Mouse (Mus musculus): Measurements from ENCODE around the gene Pde4d.

Gene Pde4d

GRCm38 (mm10) chr13:108490872-108491271 lies 41.1 kb downstream of the Pde4d start:
- DNase-seq = no peak

- no peak for DNase-seq
Measured at GRCm38 (mm10) chr13:108492886-108493285, 43.1 kb downstream of the Pde4d start.

- DNase-seq = no peak
Measured at GRCm38 (mm10) chr13:108494365-108494764, 44.6 kb downstream of the Pde4d start.

- peak; percentile 12 for DNase-seq
Measured at GRCm38 (mm10) chr13:108497768-108498167, 48.0 kb downstream of the Pde4d start.

GRCm38 (mm10) chr13:108498247-108498743 lies 48.5 kb downstream of the Pde4d start:
- DNase-seq = peak; percentile 51

- peak; percentile 6 for DNase-seq
Measured at GRCm38 (mm10) chr13:108498773-108499313, 49.1 kb downstream of the Pde4d start.

DNA sequence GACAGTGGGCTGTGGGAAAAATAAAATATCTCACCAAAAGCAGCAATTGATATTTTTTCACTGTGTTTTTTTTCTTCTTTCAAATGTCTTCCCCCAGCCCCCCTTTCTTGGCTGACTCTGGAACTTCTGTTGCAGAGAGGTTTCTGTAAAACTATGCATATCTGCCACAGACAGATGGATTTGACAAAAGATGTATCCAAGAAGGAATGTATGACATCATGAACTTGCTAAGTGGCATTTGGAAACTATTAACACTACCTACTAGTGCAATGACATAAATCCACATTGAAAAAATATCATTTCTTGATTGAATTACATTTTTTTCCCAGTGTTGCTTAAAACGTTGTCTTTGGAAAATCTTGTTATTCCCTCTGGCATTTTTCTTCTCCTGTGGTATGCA lies 51.6 kb downstream of the Pde4d start:
- DNase-seq = no peak

DNA sequence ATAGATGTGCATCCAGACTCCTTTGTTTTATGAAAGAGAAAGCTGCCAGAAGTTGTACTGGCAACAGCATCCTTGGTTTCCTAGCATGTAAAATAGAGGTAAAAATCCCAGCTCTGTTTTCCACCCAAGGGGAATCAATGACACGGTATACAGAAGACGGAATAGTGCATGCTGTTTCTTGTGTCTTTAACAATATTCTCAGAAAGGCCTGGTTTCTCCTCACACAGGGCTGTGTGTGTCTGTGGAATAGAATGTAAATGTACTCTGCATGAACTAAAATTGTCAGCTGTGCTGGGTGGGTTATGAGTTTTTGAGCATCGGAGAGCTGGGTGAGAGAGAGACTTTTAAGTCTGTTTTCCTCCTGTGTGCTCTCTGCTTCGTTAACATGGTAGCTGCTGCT lies 74.8 kb downstream of the Pde4d start:
- DNase-seq = no peak

DNA sequence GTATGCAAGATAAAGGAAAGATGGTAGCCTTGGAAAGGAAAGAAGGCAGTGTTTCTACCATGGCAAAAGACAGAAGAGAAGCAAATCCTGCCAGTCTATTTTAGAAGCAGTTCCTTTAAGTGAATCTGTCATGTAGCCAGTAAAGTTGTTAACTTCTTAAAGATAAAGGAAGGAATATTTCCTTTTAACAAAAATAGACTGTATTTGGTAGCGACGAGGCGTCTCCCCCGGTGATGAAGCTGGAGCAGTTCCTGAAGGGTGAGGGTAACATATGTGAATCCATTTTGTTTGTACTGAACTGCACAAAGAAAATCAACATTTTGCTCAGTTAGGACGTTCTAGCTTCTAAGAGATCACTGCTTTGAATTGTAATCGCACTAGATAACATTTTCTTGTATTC lies 75.2 kb downstream of the Pde4d start:
- no peak for DNase-seq

DNA sequence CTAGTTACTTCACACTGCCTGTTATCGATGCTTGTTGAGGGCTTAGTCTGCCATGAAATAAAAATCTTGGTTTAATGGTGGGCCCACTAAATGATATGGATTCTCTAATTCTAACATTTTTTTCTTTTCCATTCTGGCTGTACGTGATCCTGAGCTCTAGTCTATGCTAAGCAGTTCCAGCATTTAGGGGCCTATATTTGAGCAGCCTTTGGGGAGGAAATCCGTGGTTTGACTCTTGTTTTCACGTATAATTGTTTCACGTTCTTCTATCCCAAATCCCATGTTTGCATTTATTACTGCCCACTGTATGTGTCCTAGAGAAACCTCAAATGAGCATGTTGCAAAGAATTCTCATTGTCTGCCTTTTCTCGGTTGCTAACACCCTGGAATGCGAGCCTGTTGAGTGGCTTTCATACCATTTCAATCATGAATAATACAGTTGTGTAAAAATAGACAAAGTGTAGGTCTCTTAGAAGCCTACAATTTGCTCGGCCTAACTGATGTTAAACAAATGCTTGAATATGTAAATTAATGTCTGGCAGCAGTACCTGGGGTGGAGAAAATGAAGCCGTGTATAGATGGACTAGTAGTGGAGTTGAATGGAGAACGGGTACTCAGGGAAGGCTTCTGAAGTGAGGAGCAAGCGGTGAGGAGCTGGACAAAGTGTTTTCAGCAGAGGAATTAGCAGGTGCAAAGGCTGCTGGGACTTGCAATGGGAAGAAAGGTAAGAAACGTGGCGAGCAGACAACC lies 76.7 kb downstream of the Pde4d start:
- DNase-seq = no peak

DNA sequence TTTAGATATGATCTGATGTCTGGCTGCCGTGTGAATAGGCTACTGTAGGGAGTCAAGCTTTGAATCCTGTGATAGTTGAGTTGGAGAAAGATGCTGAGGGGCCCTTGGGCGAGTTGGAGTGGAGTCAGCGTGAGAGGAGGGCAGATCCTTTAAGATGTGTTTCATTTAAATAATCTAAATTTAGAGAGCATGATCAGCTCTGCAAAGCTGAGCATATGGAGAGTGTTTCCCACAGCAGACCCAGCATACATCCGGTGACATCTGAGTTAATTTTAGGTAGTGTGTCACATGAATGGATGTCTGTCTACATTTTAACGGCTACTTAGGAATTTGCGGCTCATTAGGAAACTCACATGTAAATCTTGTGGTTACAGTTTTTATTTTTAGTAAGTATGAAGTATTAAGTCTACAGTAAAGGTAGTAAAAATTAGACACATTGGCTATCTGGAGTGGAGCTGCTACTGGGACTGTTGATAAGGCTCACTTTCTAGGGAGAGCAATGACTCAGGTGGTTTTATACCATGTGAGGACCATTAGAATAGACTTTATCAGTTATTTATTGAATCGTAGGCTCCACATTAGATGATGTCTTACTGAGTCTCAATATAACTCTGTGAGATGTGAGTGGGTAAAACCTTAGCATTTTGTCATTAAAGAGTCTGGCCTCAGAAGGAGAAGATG lies 77.5 kb downstream of the Pde4d start:
- DNase-seq = no peak

DNA sequence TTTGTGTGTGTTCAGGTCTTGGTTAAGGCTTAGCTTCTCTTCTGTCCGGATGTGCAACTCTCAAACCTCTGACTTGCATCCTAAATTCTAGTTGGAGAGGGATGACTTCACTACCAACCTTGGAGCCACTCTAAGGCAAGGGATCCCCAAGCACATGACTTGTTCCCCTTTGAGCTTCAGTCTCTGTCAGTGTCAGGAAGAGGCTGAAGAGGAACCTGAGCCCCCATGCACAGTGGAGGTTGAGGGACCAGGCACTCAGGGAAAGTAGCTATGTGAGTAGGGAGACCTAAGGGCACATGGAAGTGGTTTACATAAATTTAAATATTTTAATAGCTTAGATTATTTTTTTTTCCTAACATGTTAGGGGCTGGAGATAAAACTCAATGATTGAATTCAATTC lies 78.6 kb downstream of the Pde4d start:
- DNase-seq = no peak

GRCm38 (mm10) chr13:108532875-108533274 lies 83.1 kb downstream of the Pde4d start:
- no peak for DNase-seq

DNA sequence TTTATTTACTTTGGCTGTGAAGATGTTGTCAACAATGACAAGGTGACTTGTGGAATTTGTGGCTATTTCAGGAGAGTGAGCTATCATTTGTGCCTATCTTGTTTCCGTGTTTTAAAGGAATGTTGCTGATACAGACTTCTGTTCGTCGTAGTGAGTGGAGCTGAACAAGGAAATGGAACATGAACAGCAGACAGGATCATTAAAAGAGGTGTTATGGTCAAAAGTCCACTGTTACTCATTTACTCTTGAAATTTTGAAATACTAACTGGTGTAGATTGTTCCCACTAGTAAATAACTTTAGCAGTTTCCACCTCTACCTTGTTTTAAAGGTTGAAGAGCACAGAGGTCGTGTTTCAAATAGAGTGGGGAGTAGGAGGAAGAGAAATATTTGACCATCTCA lies 86.7 kb downstream of the Pde4d start:
- peak; percentile 7 for DNase-seq

DNA sequence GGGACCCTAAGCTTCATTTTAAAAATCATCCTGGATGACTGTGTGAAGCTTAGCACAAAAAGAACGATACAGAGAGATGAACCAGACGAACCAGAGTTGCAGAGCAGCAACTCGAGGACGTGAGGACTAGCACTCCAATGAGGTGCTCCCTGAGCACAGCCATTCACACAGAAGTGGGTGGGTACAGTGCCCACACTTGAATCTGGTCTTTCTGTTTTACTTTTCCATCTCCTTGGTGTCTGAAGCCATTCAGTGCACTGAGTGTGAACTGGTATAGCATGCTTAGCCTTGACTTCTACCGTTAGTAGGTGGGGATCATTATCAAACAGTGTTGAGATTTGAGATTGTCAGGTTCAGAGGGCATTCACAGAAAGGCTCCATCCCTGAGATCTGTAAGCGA lies 87.2 kb downstream of the Pde4d start:
- DNase-seq = no peak

DNA sequence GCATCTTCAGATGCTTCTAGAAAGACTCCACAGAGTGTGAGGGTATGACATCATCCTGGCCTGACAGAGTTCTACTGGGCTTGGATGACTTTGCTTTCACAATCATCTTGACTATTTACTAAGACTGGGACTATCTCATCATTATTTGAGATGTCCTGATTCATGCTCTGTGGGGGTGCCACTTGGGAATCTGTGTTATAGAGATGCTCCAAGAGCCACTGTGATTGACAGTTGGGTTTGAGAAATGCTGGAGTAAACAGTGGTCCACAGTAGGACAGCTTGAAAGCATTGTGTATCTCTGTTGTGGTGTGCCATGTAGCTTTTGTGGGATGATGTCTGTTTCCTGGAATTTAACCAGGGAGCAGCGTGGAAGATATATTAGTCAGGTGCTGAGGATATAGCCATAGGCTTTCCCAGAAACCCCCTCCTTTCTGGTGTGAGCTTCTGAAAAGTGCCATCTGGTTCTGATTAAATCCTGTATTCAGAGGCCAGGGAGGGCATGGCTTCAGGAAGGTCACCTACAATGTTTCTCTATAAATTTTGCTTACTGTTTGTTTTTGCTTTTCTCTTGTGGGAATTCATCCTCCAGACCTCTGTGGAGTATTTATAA lies 89.1 kb downstream of the Pde4d start:
- DNase-seq = no peak

- no peak for DNase-seq
Measured at GRCm38 (mm10) chr13:108541488-108541887, 91.7 kb downstream of the Pde4d start.

DNA sequence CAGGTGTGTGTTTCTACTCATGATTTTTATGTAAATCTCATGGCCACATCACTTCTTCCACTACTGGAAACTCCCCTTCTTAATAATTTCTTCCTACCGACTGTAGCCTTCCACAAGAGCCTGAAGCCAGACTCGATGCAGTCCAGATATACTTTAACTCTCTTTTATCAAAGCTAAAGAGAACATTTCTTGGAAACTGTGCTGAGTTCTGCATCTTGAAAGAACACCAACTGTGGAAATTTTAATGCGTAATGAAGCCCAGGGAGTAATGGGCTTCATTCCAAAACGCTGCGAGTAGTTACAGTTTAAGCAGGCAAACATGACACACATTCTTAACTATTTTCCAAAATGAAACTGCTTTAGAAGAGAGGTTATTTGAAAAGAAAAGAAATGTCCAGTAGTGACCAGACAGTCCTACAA lies 92.6 kb downstream of the Pde4d start:
- DNase-seq = peak; percentile 79

GRCm38 (mm10) chr13:108552288-108552687 lies 102.5 kb downstream of the Pde4d start:
- no peak for DNase-seq

DNA sequence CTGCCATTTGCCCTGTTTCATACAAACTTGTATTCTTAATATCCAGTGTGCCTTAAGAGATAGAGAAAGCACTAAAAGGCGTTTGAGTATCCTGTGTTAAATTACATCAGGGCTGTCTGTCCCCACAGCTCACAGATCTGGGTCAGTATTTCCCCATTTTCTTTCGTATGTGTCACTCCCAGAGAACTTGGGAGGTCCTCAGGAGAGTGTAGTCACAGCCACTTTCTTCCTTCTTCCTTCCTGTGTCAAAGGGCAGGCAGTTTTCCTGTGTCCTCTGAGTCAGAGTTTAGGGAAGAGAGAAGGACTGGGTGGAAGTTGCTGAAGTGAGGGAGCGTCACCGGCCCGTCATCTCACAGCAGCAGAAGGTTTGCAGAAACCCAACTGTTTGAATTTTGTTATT lies 103.2 kb downstream of the Pde4d start:
- DNase-seq = no peak

DNA sequence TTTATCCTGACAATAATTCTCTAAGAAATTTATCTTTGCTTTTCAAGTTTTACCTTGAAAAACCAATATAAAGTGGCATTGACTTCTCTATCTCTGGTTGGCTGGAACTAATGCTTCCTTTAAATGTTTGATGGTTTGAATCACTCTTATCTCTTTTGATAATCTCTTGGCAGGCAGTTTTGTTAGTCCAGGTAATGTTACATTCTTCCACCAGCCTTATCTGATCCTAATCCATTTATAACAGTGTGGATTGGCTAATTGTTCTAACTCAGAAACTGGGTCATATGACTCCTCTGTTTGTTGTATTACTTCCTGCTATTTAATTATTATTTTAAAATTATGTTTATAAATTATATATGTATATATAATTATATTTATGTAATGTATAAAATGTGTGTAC lies 105.2 kb downstream of the Pde4d start:
- DNase-seq = no peak

GRCm38 (mm10) chr13:108596938-108597337 lies 147.2 kb downstream of the Pde4d start:
- no peak for DNase-seq

DNA sequence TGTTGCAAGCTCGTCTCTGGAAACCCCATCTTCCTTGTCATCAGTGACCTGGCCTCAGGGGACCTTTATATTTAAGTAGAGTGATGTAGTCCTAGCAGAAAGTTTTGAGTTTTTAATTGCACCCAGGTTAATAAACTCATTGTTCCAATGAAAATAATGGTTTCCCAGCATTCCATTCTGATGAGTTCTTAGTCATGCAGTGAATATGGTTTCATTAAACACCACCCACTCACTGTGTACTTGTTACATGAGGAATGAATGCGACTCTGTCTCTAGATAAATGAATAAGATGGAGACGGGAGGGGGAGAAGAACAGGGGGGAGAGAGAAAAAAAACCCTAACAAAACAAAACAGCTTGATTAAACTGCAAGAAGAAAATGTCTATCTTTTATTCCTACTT lies 148.9 kb downstream of the Pde4d start:
- DNase-seq = no peak

Data from kidney, postnatal 14 days (tissue).